Mouse (Mus musculus) lung, embryonic 14.5 days (tissue): ENCODE measurements around the gene Mnx1. TPM values are rescaled to one million over a fixed set of nuclear protein-coding genes. Genes with fewer than 3 reads are reported as not detected.

ENCODE experiments used
- ATAC-seq: fragments of 200-750 bp; cut with Nextera tagmentation; 2 replicates; pipeline ENCODE4 v1.8.0; 2017; ENCODE audit warnings: mild to moderate bottlenecking, moderate TSS enrichment, moderate library complexity; ENCODE audit not compliant: insufficient read depth
- DNase-seq: peaks from one replicate; pipeline ENCODE4 v3.0.0-alpha.2; 2015
- H3K27ac ChIP-seq: fragments of 300-500 bp; sonication (generic); 2 replicates; pipeline ENCODE4 v1.5.1; 2014; ENCODE audit warnings: low read depth, mild to moderate bottlenecking, moderate library complexity
- H3K27me3 ChIP-seq: fragments of 300-500 bp; sonication (generic); 2 replicates; pipeline ENCODE4 v1.6.1; 2014; ENCODE audit warnings: low read length, control low read depth; ENCODE audit not compliant: insufficient read depth
- H3K36me3 ChIP-seq: fragments of 300-500 bp; sonication (generic); 2 replicates; pipeline ENCODE4 v1.6.1; 2014; ENCODE audit warnings: control low read depth; ENCODE audit not compliant: insufficient read depth
- H3K4me1 ChIP-seq: fragments of 300-500 bp; sonication (generic); 2 replicates; pipeline ENCODE4 v1.6.1; 2014; ENCODE audit warnings: antibody characterized with exemption, control low read depth; ENCODE audit not compliant: insufficient read depth
- H3K4me2 ChIP-seq: fragments of 300-500 bp; sonication (generic); 2 replicates; pipeline ENCODE4 v1.6.1; 2014; ENCODE audit warnings: mild to moderate bottlenecking
- H3K4me3 ChIP-seq: fragments of 300-500 bp; sonication (generic); 2 replicates; pipeline ENCODE4 v1.5.1; 2014; ENCODE audit warnings: low read depth, low read length
- H3K9ac ChIP-seq: fragments of 300-500 bp; sonication (generic); 2 replicates; pipeline ENCODE4 v1.6.1; 2014
- H3K9me3 ChIP-seq: fragments of 300-500 bp; sonication (generic); 2 replicates; pipeline ENCODE4 v1.6.1; 2016; ENCODE audit warnings: low read depth, low read length, control low read depth
- CTCF ChIP-seq: IDR thresholded peaks from 2 replicates; pipeline ENCODE4 v1.5.1; 2016; ENCODE audit warnings: antibody characterized with exemption, low read depth
- WGBS: fragments of 180-500 bp; shearing (Covaris S2); extraction: QIAGEN DNeasy Blood & Tissue Kit; methylation state at CpG from one replicate; pipeline ENCODE4 v1.1.7; 2014; 5-methylcytosine and 5-hydroxymethylcytosine counted together
- polyA plus RNA-seq: library from polyadenylated mRNA; unstranded; fragments of >200 nt; fragmentation: Nextera tagmentation; extraction: Ambion mirVana; gene quantifications from 2 replicates; pipeline ENCODE4 v1.2.1, GENCODE M21; 2014

The Mnx1 gene
- polyA plus RNA-seq, 1 experiment from 2014 or later = not detected

GRCm38 (mm10) chr5:29474246-29474960 lies 3.9 kb downstream of the Mnx1 start:
- H3K4me2 ChIP-seq = no peak overlapping the region
- H3K27ac ChIP-seq = no peak overlapping the region
- H3K9me3 ChIP-seq = no peaks in the 10 kb centered on the region
- peaks cover 100% of the 10 kb centered on the region for H3K27me3 ChIP-seq
- no peak overlapping the region for H3K4me3 ChIP-seq
- DNase-seq = no peak
- no peaks in the 10 kb centered on the region for H3K36me3 ChIP-seq
- WGBS = 3% methylated on average over 35 of the region's 35 CpGs
- H3K9ac ChIP-seq = no peak overlapping the region
- no peak for TF ChIP-seq CTCF
- H3K4me1 ChIP-seq = no peaks in the 10 kb centered on the region
- ATAC-seq = no peak

GRCm38 (mm10) chr5:29473551-29474245 lies 4.6 kb downstream of the Mnx1 start:
- DNase-seq = no peak
- Histone ChIP-seq H3K4me2 (no peak overlapping the region), H3K4me3 (no peak overlapping the region)

GRCm38 (mm10) chr5:29471855-29472665 lies 6.2 kb downstream of the Mnx1 start:
- H3K4me3 ChIP-seq = no peak overlapping the region
- ATAC-seq (no peak), DNase-seq (no peak)

More at GRCm38 (mm10) chr5:29473551-29474245, 4.6 kb downstream of the Mnx1 start:
- no peaks in the 10 kb centered on the region for H3K4me1 ChIP-seq
- TF ChIP-seq CTCF = no peak
- no peaks in the 10 kb centered on the region for H3K36me3 ChIP-seq
- H3K27ac ChIP-seq = no peak overlapping the region
- peaks cover 100% of the 10 kb centered on the region for H3K27me3 ChIP-seq
- H3K9me3 ChIP-seq = no peaks in the 10 kb centered on the region
- no peak for ATAC-seq
- 1% methylated on average over 35 of the region's 35 CpGs for WGBS
- H3K9ac ChIP-seq = no peak overlapping the region

GRCm38 (mm10) chr5:29471396-29471795 lies 6.9 kb downstream of the Mnx1 start:
- TF ChIP-seq CTCF = no peak
- ATAC-seq (no peak), DNase-seq (no peak)
- WGBS = 4% methylated on average over 11 of the region's 11 CpGs
- Histone ChIP-seq H3K4me2 (no peak overlapping the region), H3K4me3 (no peak overlapping the region), H3K27me3 (peaks cover 98% of the 10 kb centered on the region), H3K9me3 (no peaks in the 10 kb centered on the region), H3K36me3 (no peaks in the 10 kb centered on the region), H3K9ac (no peak overlapping the region), H3K4me1 (no peaks in the 10 kb centered on the region), H3K27ac (no peak overlapping the region)

More at GRCm38 (mm10) chr5:29471855-29472665, 6.2 kb downstream of the Mnx1 start:
- no peak overlapping the region for H3K4me2 ChIP-seq
- 3% methylated on average over 22 of the region's 22 CpGs for WGBS
- H3K27me3 ChIP-seq = peaks cover 98% of the 10 kb centered on the region
- TF ChIP-seq CTCF = no peak
- H3K9ac ChIP-seq = no peak overlapping the region
- no peaks in the 10 kb centered on the region for H3K36me3 ChIP-seq
- no peak overlapping the region for H3K27ac ChIP-seq
- H3K9me3 ChIP-seq = no peaks in the 10 kb centered on the region
- H3K4me1 ChIP-seq = no peaks in the 10 kb centered on the region

- ATAC-seq (no peak), DNase-seq (no peak)
- H3K9ac ChIP-seq = no peak overlapping the region
- no peak for TF ChIP-seq CTCF
- no peak overlapping the region for H3K27ac ChIP-seq
- H3K4me3 ChIP-seq = no peak overlapping the region
- 4% methylated on average over 20 of the region's 20 CpGs for WGBS
- H3K4me2 ChIP-seq = no peak overlapping the region
- peaks cover 96% of the 10 kb centered on the region for H3K27me3 ChIP-seq
- no peaks in the 10 kb centered on the region for H3K4me1 ChIP-seq
- no peaks in the 10 kb centered on the region for H3K9me3 ChIP-seq
- no peaks in the 10 kb centered on the region for H3K36me3 ChIP-seq
Observed at GRCm38 (mm10) chr5:29470851-29471394, 7.3 kb downstream of the Mnx1 start.

GRCm38 (mm10) chr5:29470271-29470670 lies 8.0 kb downstream of the Mnx1 start:
- TF ChIP-seq CTCF = no peak
- Histone ChIP-seq H3K27me3 (peaks cover 90% of the 10 kb centered on the region), H3K27ac (no peak overlapping the region), H3K4me2 (no peak overlapping the region), H3K9ac (no peak overlapping the region), H3K4me3 (no peak overlapping the region), H3K9me3 (no peaks in the 10 kb centered on the region), H3K4me1 (no peaks in the 10 kb centered on the region), H3K36me3 (no peaks in the 10 kb centered on the region)
- ATAC-seq (no peak), DNase-seq (no peak)
- 17% methylated on average over 5 of the region's 5 CpGs for WGBS
